Mouse (Mus musculus): ENCODE data around the gene Ppp4r2. TPM values are rescaled to one million over a fixed set of nuclear protein-coding genes. Genes with fewer than 3 reads are reported as not detected.

Gene Ppp4r2
- total RNA-seq, 2 experiments from 2014 or later, result 77.7 to 85.4 TPM

DNA sequence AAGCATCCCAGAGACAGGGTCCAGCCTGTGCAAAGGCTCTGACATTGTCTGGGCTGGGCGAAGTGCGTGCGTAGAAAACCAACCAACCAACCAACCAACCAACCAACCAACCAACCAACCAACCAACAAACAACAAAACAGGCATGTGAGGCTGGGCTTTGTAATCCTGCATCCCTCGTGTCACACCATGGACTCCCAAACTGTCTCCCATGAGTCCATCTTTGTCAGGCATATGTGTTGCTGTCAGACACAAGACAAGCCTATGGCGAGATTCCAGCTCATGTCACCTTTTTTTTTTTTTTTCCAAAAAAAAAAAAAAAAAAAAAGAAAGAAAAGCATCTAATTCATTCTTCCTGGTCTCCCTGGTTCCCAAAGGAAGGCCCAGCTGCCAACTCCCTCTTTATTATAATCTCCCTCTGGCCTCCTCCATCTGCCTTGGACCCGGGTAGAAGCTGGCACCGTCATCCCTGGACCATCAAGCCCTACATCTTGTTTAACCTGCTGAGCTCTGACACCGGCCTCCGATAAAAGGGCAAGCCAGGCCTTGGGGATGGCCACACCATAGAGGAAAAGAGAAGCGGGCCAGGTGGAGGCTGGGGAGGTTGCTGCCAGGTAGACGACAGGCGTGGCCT lies 51.3 kb downstream of the Ppp4r2 start:
- no peak for DNase-seq

DNA sequence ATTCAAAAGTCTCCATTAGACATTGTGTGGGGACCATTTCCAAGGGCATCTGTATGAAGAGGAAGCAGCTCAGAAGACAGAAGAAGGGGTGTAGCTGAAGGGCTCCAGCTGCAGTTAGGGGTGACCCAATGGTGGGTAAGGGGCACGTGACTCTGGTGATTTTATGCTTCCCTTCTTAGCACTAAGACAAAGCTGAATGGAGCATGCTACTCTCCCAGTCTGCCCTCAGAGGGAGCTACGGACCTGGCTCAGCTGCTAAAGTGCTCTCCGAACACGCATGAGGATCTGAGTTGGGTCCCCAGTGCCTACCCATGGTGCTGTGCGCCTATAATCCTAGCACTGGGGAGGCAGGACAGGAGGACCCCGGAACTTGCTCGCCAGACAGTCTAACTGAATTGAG lies 52.0 kb downstream of the Ppp4r2 start:
- DNase-seq, result no peak

DNA sequence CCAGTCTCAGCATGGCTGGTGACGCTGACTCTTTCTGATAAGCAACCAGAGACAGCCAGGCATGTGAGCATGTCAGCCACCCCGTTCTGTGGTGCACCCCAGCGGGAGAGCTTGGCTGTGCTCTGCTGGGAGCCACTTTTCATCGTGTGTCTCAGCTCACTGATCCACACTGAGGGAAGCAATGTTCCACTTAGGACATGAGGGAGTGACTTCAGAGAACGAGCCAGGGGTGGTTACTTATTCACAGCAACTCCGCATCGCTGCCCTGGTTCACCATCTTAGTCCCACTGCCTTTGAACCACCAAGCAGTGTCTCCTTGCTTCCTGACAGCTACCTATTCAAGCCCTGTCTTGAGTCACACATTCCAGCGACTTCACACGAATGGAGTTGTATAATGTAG lies 53.6 kb downstream of the Ppp4r2 start:
- DNase-seq, result no peak

DNA sequence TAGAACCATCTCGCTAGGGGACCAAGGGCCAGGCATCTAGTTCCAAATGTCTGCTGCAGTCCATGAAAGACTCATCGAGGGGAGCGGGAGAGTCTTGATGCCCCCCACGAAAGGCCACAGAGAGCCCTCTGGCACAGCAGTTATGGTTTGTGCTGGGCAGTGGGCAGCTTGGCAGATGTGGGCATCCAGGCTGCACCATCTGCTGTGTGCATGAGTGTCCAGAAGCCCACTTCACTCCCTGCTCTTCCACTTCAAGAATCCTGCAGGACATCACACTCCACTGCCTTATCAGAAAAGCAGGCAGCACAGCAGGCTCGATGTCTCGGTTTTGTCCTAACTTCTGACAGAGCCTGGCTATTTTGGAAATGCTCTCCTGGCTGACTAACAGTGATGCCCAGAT lies 55.9 kb downstream of the Ppp4r2 start:
- DNase-seq, result no peak

DNA sequence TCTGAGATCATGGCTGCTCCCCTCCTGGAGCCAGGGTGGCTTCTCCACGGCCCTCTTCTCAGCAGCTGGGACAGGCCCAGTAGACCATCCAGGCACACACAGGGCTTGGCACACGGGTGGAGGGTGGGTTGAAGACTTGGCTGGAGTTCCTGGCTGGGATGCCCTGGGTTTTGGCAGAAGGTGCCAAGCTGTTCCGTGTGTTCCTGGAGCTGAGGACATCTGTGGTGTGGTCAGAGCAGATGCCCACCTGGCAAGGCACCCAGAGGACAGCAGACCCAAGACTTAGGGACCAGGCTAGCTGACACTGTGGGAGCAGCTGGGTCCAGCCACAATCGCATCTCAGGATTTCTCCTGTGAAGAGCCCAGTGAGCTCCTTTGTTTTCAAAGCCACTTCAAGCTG lies 59.1 kb downstream of the Ppp4r2 start:
- DNase-seq, result peak; percentile 49 to 57

DNA sequence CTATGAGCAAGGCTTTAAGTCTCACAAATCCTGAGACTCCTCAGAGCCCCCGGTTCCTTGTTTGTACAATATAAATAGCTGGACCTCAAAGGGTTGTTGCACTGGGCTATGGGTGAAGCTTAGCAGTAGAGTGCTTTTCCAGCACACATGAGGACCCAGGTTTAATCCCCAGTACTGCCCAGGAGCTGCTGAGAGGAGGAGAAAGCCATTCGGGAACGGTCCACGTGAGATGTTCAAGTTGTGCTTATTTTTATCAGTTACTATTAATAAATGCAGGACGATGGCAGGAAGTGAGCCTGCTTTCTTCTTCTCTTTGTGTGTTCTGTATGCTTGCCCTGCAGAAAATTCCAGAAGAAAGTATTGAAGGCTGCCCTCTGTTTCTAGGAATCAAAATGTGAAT lies 59.7 kb downstream of the Ppp4r2 start:
- no peak for DNase-seq

DNA sequence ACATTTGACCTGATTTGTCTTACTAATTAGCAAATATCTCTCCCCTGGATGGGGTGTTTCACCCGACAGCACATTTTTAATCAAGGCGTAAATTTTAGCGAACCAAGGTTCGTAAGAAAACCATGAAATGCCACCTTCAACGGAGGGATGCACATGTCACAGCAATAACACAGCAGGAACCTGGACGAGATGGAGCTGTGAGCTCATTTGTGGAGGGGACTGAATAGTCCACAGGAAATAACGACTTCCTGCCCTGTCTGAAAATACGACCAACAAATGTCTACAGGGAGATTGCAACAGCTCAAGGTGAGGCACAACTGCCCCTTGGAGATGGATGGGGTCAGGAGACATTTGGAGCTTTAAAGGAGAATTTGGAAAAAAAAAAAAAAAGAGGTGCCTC lies 61.8 kb downstream of the Ppp4r2 start:
- DNase-seq, result no peak

DNA sequence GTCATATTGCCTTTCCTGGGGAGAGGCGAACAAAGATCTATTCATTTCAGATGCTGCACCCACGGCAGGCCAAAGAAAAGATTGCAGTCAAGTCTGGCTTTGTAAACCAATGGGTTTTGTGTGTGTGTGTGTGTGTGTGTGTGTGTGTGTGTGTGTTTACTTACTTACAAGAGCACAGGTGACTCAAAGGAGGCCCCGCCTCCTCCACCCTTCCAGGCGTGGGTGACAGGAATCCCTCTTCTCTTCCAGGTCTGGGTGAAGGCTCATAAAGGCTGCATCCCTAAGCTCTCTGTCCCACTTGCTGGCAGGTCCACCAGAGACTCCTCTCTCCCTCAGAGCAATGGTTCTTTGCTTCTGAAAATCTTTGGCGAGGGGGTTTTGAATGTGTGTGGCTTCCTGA lies 63.5 kb downstream of the Ppp4r2 start:
- no peak for DNase-seq

DNA sequence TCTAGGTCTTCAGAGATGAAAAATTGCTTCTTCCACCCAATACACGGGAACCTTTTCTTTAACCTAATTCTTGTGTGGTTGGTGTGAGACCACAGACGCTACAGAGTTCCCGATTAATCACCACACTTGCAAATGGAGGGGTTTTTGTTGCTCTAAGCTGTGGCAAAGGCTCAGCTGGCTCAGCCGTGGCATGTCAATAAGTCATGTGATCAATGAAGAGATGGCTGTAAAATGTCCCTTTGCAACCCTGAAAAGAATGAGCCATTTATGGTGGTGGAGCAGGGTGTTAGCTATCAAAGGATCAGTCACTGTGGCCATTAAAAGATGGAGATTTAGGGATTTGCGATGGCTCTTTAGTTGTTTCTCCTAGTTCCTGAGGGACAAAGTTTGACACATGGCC lies 71.0 kb downstream of the Ppp4r2 start:
- no peak for DNase-seq

DNA sequence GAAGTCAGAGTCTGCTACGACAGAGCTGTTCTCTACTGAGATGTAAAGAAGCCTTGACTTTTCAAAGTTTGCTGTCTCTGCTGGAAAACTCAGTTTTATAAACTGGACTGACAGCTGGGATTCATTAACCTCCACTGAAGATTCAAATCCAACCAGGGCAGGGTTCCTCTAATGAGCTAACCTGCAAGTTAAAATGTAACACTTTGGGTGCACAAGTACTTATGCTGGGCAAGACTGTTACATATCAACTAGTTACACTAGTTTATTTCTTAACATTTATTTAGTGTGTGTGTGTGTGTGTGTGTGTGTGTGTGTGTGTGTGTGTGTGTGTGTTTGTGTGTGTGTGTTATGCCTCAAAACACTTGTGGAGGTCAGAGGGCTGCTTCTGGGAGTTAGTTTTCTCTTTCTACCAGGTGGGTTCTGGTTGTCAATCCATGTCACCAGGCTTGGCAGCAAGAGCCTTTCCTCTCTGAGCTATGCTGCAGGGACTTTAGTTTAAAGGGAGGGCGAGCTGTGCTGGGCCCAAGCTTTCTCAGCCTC lies 76.8 kb downstream of the Ppp4r2 start:
- no peak for DNase-seq

Other genes with a start within 250 kb of the Ppp4r2 start
- gene Shq1, start 162.5 kb upstream of the Ppp4r2 start, total RNA-seq (2021), result 1 to 10 TPM; 5.8 to 7.4 TPM
- 1 to 10 TPM; 1.7 to 2.1 TPM for gene Gxylt2, start 128.9 kb upstream of the Ppp4r2 start, total RNA-seq (2021)